Mouse (Mus musculus): ENCODE results near the gene Nfe2l2.

Nfe2l2 gene

GRCm38 (mm10) chr2:75704234-75705161 is at the start of gene Nfe2l2:
TSS of gene Nfe2l2 (minus strand) at chr2:75704641.
- in situ Hi-C loops (cut with MboI, MseI), result no loop called here

DNA sequence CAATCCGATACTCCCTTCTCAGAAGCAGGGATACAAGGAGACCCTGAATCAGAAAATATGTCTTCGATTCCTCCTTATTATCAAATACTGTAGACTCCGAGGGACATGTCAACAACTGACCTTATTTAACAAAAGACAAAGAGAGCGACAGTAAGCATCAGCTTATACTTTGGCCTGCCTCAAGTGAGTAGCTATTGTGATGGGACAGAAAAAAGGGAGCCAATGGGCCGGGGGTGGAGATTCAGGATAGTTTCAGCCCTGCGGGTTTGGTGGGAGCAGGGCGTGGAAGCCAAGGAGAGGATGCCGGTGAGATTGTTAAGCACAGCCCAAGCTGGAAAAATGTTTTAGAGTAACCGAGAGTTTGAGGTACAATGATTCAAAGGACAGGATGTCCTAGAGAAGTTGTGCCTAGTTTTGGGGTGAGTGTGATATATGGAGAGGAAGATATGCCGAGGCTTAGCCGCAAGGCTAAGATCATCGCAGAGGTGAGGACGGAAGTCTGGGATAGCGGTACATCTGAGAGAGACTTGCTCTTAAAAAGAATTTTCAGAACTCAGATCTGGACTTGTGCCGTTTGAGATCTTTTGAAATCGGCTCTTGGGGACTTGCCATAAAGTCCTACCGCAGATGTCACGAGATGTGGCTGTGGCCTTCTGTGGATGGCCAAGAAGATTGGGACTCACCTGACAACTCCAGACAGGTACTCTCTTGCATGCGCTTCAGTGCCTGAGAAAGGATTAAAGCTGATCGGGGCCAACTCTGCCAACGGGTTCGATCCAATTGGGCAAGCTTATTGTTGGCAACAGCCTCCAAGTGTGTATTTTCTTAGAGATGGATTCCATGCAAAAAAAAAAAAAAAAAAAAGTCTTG is 48.1 kb upstream of the Nfe2l2 start:
- in situ Hi-C loops (cut with MboI, MseI), result no loop called here

- in situ Hi-C loops (cut with MboI, MseI), result no loop called here
These were observed 47.5 kb upstream of the Nfe2l2 start for GRCm38 (mm10) chr2:75751896-75752295.

DNA sequence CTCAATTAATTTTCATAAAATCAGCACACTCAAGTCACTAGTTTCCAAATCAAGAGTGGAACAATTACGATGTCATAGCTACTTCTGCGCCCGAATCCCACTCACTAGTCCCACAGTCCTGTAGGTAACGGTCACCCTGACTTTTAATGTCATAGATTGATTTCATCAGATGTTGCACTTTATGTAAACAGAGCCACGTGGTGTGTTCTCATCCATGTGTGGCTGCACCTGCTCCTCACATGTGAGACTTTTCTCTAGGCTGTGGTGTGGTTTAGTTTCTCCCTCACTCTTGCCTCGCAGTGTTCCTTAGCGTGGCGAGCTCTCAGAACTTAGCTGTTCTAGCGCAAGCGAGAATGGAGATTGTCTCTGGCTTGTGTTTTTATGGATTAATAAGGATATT is 46.4 kb upstream of the Nfe2l2 start:
- in situ Hi-C loops (cut with MboI, MseI), result no loop called here

GRCm38 (mm10) chr2:75750043-75750718 is 45.7 kb upstream of the Nfe2l2 start:
- in situ Hi-C loops (cut with MboI, MseI), result no loop called here

- in situ Hi-C loops (cut with MboI, MseI), result no loop called here
These were observed 44.4 kb upstream of the Nfe2l2 start for GRCm38 (mm10) chr2:75748841-75749240.

- in situ Hi-C loops (cut with MboI, MseI), result no loop called here
These were observed 32.6 kb upstream of the Nfe2l2 start for GRCm38 (mm10) chr2:75737006-75737503.

DNA sequence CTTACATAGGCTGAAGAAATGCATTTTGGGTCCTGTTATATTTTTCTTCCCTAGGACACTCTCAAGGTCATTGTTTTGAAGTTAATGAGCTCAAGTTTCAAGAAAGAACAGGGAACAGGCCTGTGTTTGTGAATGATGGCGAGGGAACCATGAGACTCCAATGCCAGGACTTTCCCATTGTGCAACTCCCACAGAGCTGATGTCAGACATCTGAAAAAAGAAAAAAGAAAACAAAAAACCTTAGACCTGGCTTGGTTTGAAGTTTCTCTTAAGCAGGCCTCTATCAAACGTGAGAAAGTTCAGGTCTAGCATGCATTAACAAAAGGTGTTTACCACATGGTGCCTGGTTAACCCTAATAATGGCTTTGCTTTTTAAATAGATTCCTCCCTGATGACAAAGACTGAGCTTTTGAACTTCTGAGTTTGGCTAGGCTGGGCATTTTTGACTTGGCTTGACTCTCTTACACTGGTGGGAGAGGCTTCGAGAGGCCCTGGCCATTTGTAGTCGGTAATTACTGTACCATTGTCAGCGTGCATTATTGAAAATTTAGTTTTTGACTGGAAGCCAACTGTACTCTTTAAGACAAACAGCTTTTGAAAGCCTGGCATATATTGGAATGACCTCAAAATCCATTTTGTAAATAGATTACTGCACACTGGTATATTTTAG is 29.9 kb upstream of the Nfe2l2 start:
- in situ Hi-C loops (cut with MboI, MseI), result no loop called here

GRCm38 (mm10) chr2:75733177-75733576 is 28.7 kb upstream of the Nfe2l2 start:
- in situ Hi-C loops (cut with MboI, MseI), result no loop called here

GRCm38 (mm10) chr2:75731929-75732328 is 27.5 kb upstream of the Nfe2l2 start:
- in situ Hi-C loops (cut with MboI, MseI), result no loop called here

DNA sequence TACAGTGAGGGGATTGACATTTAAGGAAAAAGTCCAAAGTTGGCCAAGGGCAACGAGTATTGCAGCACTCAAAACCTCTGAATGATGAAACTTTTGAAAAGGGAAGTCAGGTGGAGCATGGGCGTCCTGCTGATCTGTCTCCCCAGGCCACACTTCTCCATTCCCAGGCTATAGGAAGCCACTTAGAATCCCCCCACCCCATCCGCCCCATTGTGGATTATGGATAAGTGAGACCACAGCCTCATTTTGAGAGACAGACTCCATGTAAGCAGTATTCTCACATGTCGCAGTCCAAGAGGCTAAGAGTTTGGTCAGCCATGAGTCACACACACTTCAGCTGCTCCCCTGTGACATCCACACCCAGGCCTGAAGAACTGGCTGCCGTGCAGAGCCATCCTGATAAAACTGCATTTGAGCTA is 26.8 kb upstream of the Nfe2l2 start:
- in situ Hi-C loops (cut with MboI, MseI), result no loop called here

- in situ Hi-C loops (cut with MboI, MseI), result no loop called here
These were observed 25.6 kb upstream of the Nfe2l2 start for GRCm38 (mm10) chr2:75730052-75730451.

GRCm38 (mm10) chr2:75724863-75725445 is 20.5 kb upstream of the Nfe2l2 start:
- in situ Hi-C loops (cut with MboI, MseI), result no loop called here

DNA sequence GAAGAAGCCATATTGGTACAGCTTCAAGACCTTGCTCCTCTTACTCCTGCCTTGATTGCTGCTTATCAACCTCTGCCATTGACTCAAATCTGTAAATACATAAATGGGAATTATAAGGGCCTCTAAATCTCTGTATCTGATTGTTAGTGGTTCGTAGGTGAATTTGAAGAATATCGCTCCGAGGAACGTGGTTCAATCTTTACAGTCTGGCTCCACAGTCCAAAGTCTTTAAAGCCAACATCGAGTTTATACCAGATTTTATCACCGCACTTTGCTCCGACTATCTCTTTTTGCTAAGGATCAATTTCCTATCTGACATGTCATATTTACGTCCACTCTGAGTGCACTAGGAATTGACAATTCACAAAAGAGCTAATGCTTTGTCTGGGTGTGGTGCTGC is 19.0 kb upstream of the Nfe2l2 start:
- in situ Hi-C loops (cut with MboI, MseI), result no loop called here

DNA sequence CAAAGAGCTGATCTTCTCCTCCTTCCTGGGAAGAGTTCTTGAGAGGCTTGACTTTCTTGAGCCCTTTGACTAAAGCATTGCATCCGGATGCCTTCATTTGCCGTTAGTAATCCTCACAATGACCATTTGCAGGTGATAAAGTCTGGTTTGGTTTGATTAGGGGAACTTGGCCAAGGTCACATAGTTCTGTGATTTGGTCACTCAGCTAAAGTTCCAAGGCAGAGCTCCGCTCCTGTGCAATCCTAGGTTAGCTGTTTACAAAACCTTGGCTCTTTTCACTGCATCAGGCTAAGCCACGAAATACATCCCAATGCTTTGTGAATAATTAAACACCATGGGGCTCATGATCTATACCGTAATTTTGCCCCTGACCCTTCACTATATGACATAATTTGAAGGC is 18.5 kb upstream of the Nfe2l2 start:
- in situ Hi-C loops (cut with MboI, MseI), result no loop called here

DNA sequence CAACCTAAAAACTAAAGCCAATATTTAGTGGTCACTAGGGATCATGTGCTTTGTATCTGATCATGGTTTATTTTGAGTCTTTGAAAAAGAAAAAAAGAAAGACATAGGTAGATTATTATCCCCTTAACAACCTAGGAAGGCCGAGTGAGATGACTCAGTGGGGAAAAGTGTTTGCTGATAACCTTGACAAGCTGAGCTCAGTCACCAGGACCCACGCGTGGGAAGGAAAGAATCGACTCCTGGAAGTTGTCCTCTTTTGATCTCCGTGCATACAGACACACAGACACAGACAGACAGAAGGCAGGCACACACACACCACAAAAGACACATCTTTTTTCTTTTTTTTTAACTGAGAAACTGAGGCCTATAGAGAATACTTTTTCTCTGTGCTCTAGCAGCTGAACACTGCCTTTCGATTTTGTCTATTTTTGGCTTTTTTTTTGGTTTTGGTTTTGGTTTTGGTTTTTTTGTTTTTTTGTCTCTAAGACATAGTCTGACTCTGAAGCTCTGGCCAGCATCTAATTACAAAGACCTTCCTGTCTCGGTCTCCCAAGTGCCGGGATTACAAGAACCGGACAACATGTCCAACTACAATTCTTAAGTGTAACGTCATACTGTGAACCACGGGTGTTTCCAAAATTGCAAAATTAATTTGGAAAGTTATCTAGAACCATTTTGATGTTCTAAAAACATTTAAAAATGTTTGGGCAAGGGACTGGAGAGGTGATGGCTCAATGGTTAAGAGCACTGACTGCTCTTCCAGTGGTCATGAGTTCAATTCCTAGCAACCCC is 16.0 kb upstream of the Nfe2l2 start:
- in situ Hi-C loops (cut with MboI, MseI), result no loop called here

DNA sequence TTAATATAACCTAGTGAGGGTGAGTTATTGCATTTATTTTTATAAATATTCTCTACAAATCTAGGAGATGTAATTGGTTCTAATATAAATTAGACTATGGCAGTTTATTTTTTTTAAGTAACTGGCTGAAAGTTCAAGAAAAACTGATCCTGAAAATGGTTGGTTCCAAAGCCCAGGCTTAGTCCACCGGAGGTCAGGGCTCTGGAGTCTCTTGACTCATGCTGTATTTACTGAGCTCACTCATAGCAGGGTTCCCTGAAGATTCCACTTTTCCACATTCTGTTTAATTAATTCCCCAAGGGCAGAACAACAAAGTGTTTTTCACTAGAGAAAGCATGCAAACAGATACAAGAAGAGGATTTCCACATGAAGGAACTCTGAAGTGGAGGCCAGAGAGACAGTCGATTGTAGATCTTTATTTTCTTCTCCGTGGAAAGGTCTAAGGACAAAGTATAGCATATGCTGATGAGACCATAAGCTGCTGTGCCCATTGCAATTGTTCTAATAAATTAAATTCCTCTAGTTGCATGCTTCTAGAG is 15.0 kb upstream of the Nfe2l2 start:
- in situ Hi-C loops (cut with MboI, MseI), result no loop called here

GRCm38 (mm10) chr2:75716046-75717016 is 11.9 kb upstream of the Nfe2l2 start:
- in situ Hi-C loops (cut with MboI, MseI), result no loop called here
